Mouse (Mus musculus): ENCODE results near the gene Ccdc71l.

- TF ChIP-seq CTCF (IDR thresholded peaks at IDR 0.05; ENCODE audit: low read depth, low read length): no peak
- TF ChIP-seq TAL1 (conservative IDR thresholded peaks at IDR 0.05; ENCODE audit: low read depth, low read length): no peak
- TF ChIP-seq GATA1 (IDR thresholded peaks at IDR 0.05; ENCODE audit: borderline replicate concordance, low read length): no peak
Measured at GRCm38 (mm10) chr12:32378528-32379295, at the start of gene Ccdc71l.

Measured in G1E (cell line).